In the genomic region with DNA sequence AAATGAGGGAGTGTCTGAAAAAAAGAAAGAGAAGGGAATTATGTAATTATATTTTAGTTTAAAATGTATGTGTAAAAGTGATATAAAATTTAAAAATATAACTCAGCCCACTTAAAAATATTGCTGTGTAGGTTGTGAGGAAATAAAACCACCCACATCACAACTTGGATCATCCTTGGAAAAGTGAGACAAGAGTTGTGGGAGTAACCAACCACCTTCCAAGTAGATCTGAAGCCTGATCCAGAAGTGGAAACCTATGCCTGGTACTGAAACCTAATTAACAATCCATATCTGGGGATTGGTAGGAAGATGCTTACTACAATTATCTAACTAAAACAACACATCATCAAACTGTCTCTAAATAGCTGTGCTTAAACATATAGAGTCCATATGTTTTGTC, we compare ENCODE assay signal across 11 mouse cellular contexts.
"Had no signal": no experiment of that assay in that cellular context is flagged by ENCODE, and none has a peak within 500 bp of the region (broad histone marks: within the 10 kb centered on the region; RNA-seq: fewer than 3 reads in every experiment).

No protein-coding gene starts in this region.

- ATAC-seq: liver, postnatal 0 days; lung, postnatal 0 days; midbrain, embryonic 13.5 days; midbrain, embryonic 15.5 days had no signal

- DNase-seq: liver, postnatal 0 days; lung, adult 2 months; lung, postnatal 14 days; lung, postnatal 36 days; right cerebral cortex, postnatal 14 days; thymus, adult 18-20 months; thymus, postnatal 14 days; thymus, postnatal 36 days had no signal
